Mouse (Mus musculus) Patski (cell line): ENCODE data around the gene Haus7. TPM values are rescaled to one million over a fixed set of nuclear protein-coding genes. Genes with fewer than 3 reads are reported as not detected.
"Not testable (repeated sequence)": the region's sequence is repeated elsewhere in the genome, so short reads cannot be mapped to it uniquely, and the experiment has no call there.

ENCODE experiments used
- ATAC-seq: fragments of 100-300 bp; one replicate; pipeline ENCODE4 v1.8.0; 2021
- CTCF ChIA-PET: fragments of 350-600 bp; sonication (Branson Sonifier 250); formaldehyde crosslinking; loops from one replicate; lab custom pipeline; 2022; ENCODE audit warnings: inconsistent platforms; lab: Charles Lee
- POLR2A ChIA-PET: fragments of 350-600 bp; sonication (Branson Sonifier 250); formaldehyde crosslinking; loops from one replicate; lab custom pipeline; 2022; ENCODE audit warnings: antibody characterized with exemption, inconsistent platforms; lab: Charles Lee
- DNase-seq: peaks from one replicate; pipeline ENCODE4 v3.0.0-alpha.2; 2011; ENCODE audit warnings: low read depth, low spot score
- H3K27me3 ChIP-seq: fragments of 371-371 bp; one replicate; pipeline ENCODE4 v1.5.1; 2021
- CTCF ChIP-seq: fragments of 100-300 bp; IDR thresholded peaks from one replicate; pipeline ENCODE4 v1.5.1; 2021
- in situ Hi-C: fragments of 300-500 bp; cut with MboI; formaldehyde crosslinking; loops from 3 replicates; pipeline ENCODE4 v1.11.1; 2018; ENCODE audit warnings: low pct_unique_long_range_greater_than_20kb, mixed read lengths
- polyA plus RNA-seq: library from polyadenylated mRNA; unstranded; gene quantifications from one replicate; pipeline ENCODE4 v1.2.3, GENCODE M21; 2021

The Haus7 gene
- polyA plus RNA-seq, 1 experiment from 2014 or later = 23.4 TPM

DNA sequence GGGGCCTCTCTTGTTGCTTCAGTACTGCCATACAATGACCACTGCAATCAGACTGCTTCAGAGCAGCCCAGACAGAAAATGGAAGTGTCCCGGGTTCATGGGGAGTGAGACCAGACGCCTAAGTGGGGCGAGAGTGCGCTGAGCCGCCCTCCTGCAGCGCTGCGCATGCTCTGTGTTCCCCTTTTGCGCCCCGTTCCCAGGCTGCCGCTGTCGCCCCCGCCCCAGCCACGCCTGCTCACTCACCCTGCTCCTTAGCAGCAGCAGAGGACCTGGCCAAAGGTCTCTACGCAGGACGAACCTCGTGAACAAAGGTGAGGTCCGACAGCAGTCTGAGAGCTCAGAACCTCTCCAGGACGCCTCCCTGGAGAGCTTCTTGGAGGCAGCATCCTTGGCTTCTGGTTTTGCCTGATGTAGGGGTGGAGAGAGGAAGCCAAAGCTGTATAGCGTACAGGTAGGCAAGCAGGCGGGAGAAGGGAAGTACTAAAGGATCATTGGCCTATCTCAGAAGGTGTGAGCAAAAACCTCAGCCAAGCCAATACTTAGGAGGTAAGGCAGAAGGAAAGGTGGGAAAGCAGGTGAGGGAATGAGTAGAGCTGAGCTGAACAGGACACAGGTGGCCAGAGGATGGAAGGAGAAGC lies 47.8 kb downstream of the Haus7 start, which contains the start of gene Zfp92:
Zfp92 (plus strand) TSS at position 217 of the 638 bp plus-strand sequence.
- CTCF ChIA-PET = no interaction called here

DNA sequence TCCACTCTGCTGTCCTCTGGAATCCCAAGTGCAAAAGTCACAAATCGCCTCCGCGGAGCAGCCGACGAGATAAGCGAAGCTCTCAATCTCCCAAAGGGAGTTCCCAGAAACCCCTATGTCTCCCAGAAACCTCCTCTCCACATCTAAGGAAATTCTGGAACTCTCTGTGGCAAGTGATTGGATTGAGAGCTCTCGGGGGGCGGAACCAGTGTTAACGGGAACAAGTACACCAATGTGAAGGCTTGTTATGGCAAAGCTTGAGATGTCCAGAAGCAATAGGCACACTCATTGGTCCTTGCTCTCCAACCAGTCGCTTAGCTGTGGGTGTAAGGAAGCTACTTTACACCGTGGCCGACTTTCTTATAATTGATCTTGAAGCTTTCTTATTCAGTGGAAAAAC lies 57.2 kb downstream of the Haus7 start:
- no peak for ATAC-seq
- ChIA-PET CTCF (no interaction called here), POLR2A (no interaction called here)
- DNase-seq = no peak
- TF ChIP-seq CTCF = no peak
- peaks cover 47% of the 10 kb centered on the region for H3K27me3 ChIP-seq
- in situ Hi-C loops = no loop called here

More for the DNA sequence above, 47.8 kb downstream of the Haus7 start, which contains the start of gene Zfp92:
- no peak for TF ChIP-seq CTCF
- DNase-seq (no peak), ATAC-seq (no peak)
- peaks cover 58% of the 10 kb centered on the region for H3K27me3 ChIP-seq
- in situ Hi-C loops = no loop called here
- POLR2A ChIA-PET = no interaction called here

DNA sequence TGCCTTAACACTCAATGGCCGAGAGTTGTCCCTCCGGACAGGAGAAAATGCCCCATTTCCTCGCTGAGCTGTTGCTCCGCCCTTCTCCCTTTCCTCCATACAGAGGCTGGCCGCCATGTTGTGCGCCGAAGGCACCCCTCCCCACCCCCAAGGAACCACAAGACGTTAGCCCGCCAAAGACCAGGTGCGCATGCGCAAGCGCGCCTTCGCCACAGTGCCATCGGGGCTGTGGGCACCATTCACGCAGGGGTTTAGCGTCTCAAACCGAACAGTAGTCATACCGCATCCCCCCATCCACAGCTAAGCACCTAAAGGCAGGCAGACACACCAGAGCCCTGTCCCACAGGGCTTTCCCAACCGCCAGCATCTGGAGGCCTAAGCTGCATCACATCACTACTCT lies 57.9 kb downstream of the Haus7 start:
- ATAC-seq (no peak), DNase-seq (no peak)
- in situ Hi-C loops = no loop called here
- CTCF ChIA-PET = no interaction called here
- POLR2A ChIA-PET = no interaction called here
- peaks cover 47% of the 10 kb centered on the region for H3K27me3 ChIP-seq
- no peak for TF ChIP-seq CTCF

DNA sequence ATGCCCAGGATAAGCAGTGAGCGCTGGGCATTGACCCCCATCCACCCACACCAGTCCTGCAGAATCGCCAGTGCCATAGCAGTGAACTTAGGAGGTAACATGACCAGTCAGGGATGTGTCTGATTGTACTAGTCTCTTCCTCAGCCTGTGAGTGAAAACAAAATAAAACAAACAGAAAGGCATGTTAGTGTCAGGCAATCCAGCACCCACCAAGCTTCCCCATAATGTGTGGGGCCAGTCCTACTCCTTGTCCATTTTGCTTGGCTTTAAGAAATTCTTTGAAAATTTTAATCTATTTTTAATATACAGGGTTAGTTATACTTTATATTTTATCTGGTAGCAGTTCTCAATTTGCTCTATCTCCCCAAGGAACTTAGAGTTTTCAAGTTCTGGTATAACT lies 60.2 kb downstream of the Haus7 start, which contains the start of gene Gm18336:
Gm18336 (minus strand) TSS at position 101 of the 400 bp plus-strand sequence.
- POLR2A ChIA-PET, in situ Hi-C loops, DNase-seq, ATAC-seq, CTCF ChIA-PET: not testable (repeated sequence)
- H3K27me3 ChIP-seq = peaks cover 26% of the 10 kb centered on the region

DNA sequence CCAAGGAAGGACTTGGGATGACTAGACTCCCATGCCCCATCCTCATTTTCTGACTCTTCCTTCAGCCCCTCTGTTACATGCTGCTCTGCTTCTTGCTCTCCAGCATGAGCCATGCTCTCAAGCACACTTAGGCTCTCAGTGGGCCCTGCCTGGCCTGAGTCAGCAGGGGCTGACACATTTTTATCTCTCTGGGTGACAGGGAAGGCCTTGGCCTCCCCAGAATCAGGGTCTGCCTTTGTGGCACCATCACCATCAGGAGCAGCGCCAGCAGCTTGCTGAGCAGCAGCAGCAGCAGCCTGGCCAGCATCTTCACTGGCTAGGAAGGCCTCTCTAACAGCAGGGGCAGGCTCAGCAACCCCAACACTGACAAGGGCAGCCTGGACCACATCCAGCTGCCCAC lies 62.4 kb downstream of the Haus7 start:
- DNase-seq = no peak
- no peak for TF ChIP-seq CTCF
- CTCF ChIA-PET = no interaction called here
- H3K27me3 ChIP-seq = peaks cover 29% of the 10 kb centered on the region
- ATAC-seq = no peak
- POLR2A ChIA-PET = no interaction called here
- in situ Hi-C loops = no loop called here

DNA sequence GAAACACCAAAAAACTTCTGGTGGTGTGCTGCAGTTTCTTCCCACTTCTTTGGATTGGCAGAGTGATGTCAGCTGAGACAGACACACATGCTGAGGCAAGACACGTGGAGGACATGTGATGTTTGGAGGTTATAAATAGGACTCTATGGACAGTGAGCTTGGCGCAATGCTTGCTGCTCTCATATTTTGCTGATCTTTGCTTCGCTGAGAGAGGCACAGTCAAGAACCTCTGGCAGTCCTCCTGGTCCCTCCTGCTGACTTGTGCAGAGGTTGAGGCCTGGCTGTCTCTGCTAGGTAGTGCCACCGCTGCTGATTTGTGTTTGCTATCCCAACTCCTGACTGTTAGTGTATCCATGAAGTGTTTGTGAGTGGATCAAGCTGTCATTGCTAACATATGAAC lies 67.4 kb downstream of the Haus7 start:
- CTCF ChIA-PET = no interaction called here
- DNase-seq = no peak
- TF ChIP-seq CTCF = no peak
- peaks cover 19% of the 10 kb centered on the region for H3K27me3 ChIP-seq
- in situ Hi-C loops = no loop called here
- no peak for ATAC-seq
- POLR2A ChIA-PET = no interaction called here

Other genes starting within 250 kb of the Haus7 start
- gene Xlr4b, start 244.7 kb downstream of the Haus7 start, polyA plus RNA-seq = not detected
- 4.5 TPM for gene F8a, start 230.8 kb downstream of the Haus7 start, polyA plus RNA-seq
- gene Xlr4c, start 215.9 kb downstream of the Haus7 start, polyA plus RNA-seq = not detected
- gene Xlr3c, start 193.7 kb downstream of the Haus7 start, polyA plus RNA-seq = not detected
- not detected for gene Xlr5a, start 166.1 kb downstream of the Haus7 start, polyA plus RNA-seq
- not detected for gene Xlr5c, start 166.1 kb downstream of the Haus7 start, polyA plus RNA-seq
- gene Gm45015, start 122.2 kb downstream of the Haus7 start, polyA plus RNA-seq = not detected
- gene Zfp275, start 116.4 kb downstream of the Haus7 start, polyA plus RNA-seq = 12.3 TPM
- gene Gm18336, start 60.3 kb downstream of the Haus7 start, polyA plus RNA-seq = not detected
- gene Zfp92, start 47.9 kb downstream of the Haus7 start, polyA plus RNA-seq = 0.01 TPM
- not detected for gene Trex2, start 23.7 kb downstream of the Haus7 start, polyA plus RNA-seq
- gene Bgn, start 24.6 kb upstream of the Haus7 start, polyA plus RNA-seq = 2.2 TPM
- gene Atp2b3, start 44.0 kb upstream of the Haus7 start, polyA plus RNA-seq = 0.03 TPM
- 0.08 TPM for gene Dusp9, start 180.4 kb upstream of the Haus7 start, polyA plus RNA-seq
- gene Pnck, start 201.1 kb upstream of the Haus7 start, polyA plus RNA-seq = 0.18 TPM
- 192 TPM for gene Slc6a8, start 214.1 kb upstream of the Haus7 start, polyA plus RNA-seq